Mouse (Mus musculus) CH12.LX (cell line): ENCODE results near the gene Ralbp1. TPM values are rescaled to one million over a fixed set of nuclear protein-coding genes. Genes with fewer than 3 reads are reported as not detected.

Experiments used
- DNase-seq: peaks from one replicate; pipeline ENCODE4 v3.0.0-alpha.2; 2013; ENCODE audit errors: extremely low read depth
- H3K27ac ChIP-seq: 2 replicates; pipeline ENCODE4 v1.5.1; 2012; ENCODE audit warnings: low read depth, mild to moderate bottlenecking, control low read depth, moderate library complexity; ENCODE audit not compliant: insufficient read depth
- H3K27me3 ChIP-seq: replicated peaks from 2 replicates; pipeline ENCODE3; 2012; ENCODE audit warnings: inconsistent platforms
- H3K36me3 ChIP-seq, 2 experiments: replicated peaks in 1 of 2; 2 replicates each; pipeline versions ENCODE3 to v1.6.1; 2012; ENCODE audit warnings: inconsistent platforms in 1 of 2, low read length in 1 of 2, mild to moderate bottlenecking in 1 of 2, mixed read lengths in 1 of 2, moderate library complexity in 1 of 2; ENCODE audit not compliant: control insufficient read depth in 1 of 2, insufficient read depth in 1 of 2
- H3K4me1 ChIP-seq, 2 experiments: 2 replicates each; pipeline ENCODE4 v1.6.1; 2012; ENCODE audit warnings: inconsistent platforms in 1 of 2, moderate library complexity in 1 of 2; ENCODE audit not compliant: insufficient read depth in 2 of 2, control insufficient read depth in 1 of 2
- H3K4me2 ChIP-seq: 2 replicates; pipeline ENCODE4 v1.6.1; 2012; ENCODE audit warnings: low read depth, mild to moderate bottlenecking, control low read depth; ENCODE audit not compliant: poor library complexity, insufficient read depth, severe bottlenecking
- H3K4me3 ChIP-seq, 3 experiments: fragments of 150-350 bp in 1 of 3; sonication (generic) in 1 of 3; replicated peaks in 1 of 3; 2 replicates each; pipeline versions ENCODE3 to v1.5.1; 2011 to 2012; ENCODE audit warnings: low read depth in 2 of 3, low read length in 2 of 3, mild to moderate bottlenecking in 2 of 3, moderate library complexity in 2 of 3, control low read depth in 1 of 3, improper control_type of control experiment in 1 of 3, inconsistent platforms in 1 of 3, mixed read lengths in 1 of 3; ENCODE audit not compliant: poor library complexity in 1 of 3
- H3K79me2 ChIP-seq: replicated peaks from 2 replicates; pipeline ENCODE4 v1.6.1; 2012; ENCODE audit warnings: mild to moderate bottlenecking, moderate library complexity; ENCODE audit not compliant: control insufficient read depth, poor library complexity, insufficient read depth, severe bottlenecking; ENCODE audit errors: extremely low read depth
- H3K9ac ChIP-seq: 2 replicates; pipeline ENCODE4 v1.6.1; 2012; ENCODE audit warnings: low read depth, mild to moderate bottlenecking, control low read depth, moderate library complexity; ENCODE audit not compliant: insufficient read depth
- H3K9me3 ChIP-seq: replicated peaks from 2 replicates; pipeline ENCODE3; 2012; ENCODE audit warnings: low read length, inconsistent platforms, mixed read lengths
- BHLHE40 ChIP-seq: IDR thresholded peaks from 2 replicates; pipeline ENCODE4 v1.6.1; 2011; ENCODE audit warnings: mild to moderate bottlenecking, low read depth, low read length, improper control_type of control experiment
- CHD1 ChIP-seq: IDR thresholded peaks from 2 replicates; pipeline ENCODE4 v1.6.1; 2012; ENCODE audit warnings: low read depth, low read length, improper control_type of control experiment, inconsistent platforms
- CHD2 ChIP-seq: IDR thresholded peaks from 2 replicates; pipeline ENCODE4 v1.6.1; 2011; ENCODE audit warnings: low read length, improper control_type of control experiment
- CTCF ChIP-seq, 2 experiments: IDR thresholded peaks in 1 of 2; conservative IDR thresholded peaks in 1 of 2; 2 replicates each; pipeline ENCODE4 v1.5.1; 2011 to 2012; ENCODE audit warnings: low read depth in 2 of 2, low read length in 2 of 2, improper control_type of control experiment in 1 of 2, inconsistent platforms in 1 of 2, mild to moderate bottlenecking in 1 of 2, moderate library complexity in 1 of 2
- E2F4 ChIP-seq: IDR thresholded peaks from 2 replicates; pipeline ENCODE4 v1.6.1; 2011; ENCODE audit warnings: low read depth, low read length, improper control_type of control experiment; ENCODE audit not compliant: insufficient replicate concordance
- ELF1 ChIP-seq: IDR thresholded peaks from 2 replicates; pipeline ENCODE4 v1.6.1; 2014; ENCODE audit warnings: low read depth, mild to moderate bottlenecking, inconsistent platforms, low read length, improper control_type of control experiment
- JUN ChIP-seq: IDR thresholded peaks from 2 replicates; pipeline ENCODE4 v1.6.1; 2011; ENCODE audit warnings: low read depth, mild to moderate bottlenecking, low read length, improper control_type of control experiment, moderate library complexity; ENCODE audit not compliant: insufficient read depth
- JUND ChIP-seq: conservative IDR thresholded peaks from 2 replicates; pipeline ENCODE4 v1.6.1; 2011; ENCODE audit warnings: low read depth, low read length, improper control_type of control experiment
- KAT2A ChIP-seq: IDR thresholded peaks from 2 replicates; pipeline ENCODE4 v1.6.1; 2012; ENCODE audit warnings: low read length, improper control_type of control experiment, inconsistent platforms; ENCODE audit not compliant: insufficient replicate concordance
- MAFK ChIP-seq: IDR thresholded peaks from 2 replicates; pipeline ENCODE4 v1.6.1; 2011; ENCODE audit warnings: low read length, improper control_type of control experiment; ENCODE audit not compliant: insufficient replicate concordance
- MXI1 ChIP-seq: IDR thresholded peaks from 2 replicates; pipeline ENCODE4 v1.6.1; 2011; ENCODE audit warnings: mild to moderate bottlenecking, low read depth, low read length, improper control_type of control experiment
- MYC ChIP-seq: IDR thresholded peaks from 2 replicates; pipeline ENCODE4 v1.6.1; 2011; ENCODE audit warnings: low read depth, mild to moderate bottlenecking, improper control_type of control experiment, low read length
- NELFE ChIP-seq: IDR thresholded peaks from 2 replicates; pipeline ENCODE4 v1.6.1; 2011; ENCODE audit warnings: low read depth, low read length, improper control_type of control experiment
- PAX5 ChIP-seq: IDR thresholded peaks from 2 replicates; pipeline ENCODE4 v1.6.1; 2012; ENCODE audit warnings: low read length, inconsistent platforms, mixed read lengths
- POLR2AphosphoS2 ChIP-seq: IDR thresholded peaks from 2 replicates; pipeline ENCODE4 v1.6.1; 2011; ENCODE audit warnings: low read depth, low read length, improper control_type of control experiment
- RCOR1 ChIP-seq: conservative IDR thresholded peaks from 2 replicates; pipeline ENCODE4 v1.6.1; 2012; ENCODE audit warnings: low read depth, mild to moderate bottlenecking, inconsistent platforms, low read length, improper control_type of control experiment
- TBP ChIP-seq: conservative IDR thresholded peaks from 2 replicates; pipeline ENCODE4 v1.6.1; 2011; ENCODE audit warnings: low read depth, low read length, improper control_type of control experiment
- UBTF ChIP-seq: IDR thresholded peaks from 2 replicates; pipeline ENCODE4 v1.6.1; 2012; ENCODE audit warnings: low read depth, mild to moderate bottlenecking, inconsistent platforms, low read length, improper control_type of control experiment, moderate library complexity
- USF1 ChIP-seq: IDR thresholded peaks from 2 replicates; pipeline ENCODE4 v1.6.1; 2014; ENCODE audit warnings: low read depth, mild to moderate bottlenecking, inconsistent platforms, low read length, improper control_type of control experiment
- USF2 ChIP-seq: conservative IDR thresholded peaks from 2 replicates; pipeline ENCODE4 v1.6.1; 2011; ENCODE audit warnings: low read depth, low read length, improper control_type of control experiment
- ZC3H11A ChIP-seq: IDR thresholded peaks from 2 replicates; pipeline ENCODE4 v1.6.1; 2012; ENCODE audit warnings: low read depth, mild to moderate bottlenecking, inconsistent platforms, low read length, improper control_type of control experiment
- ZKSCAN1 ChIP-seq: IDR thresholded peaks from 2 replicates; pipeline ENCODE4 v1.6.1; 2012; ENCODE audit warnings: low read depth, inconsistent platforms, low read length, improper control_type of control experiment, borderline replicate concordance
- dilution Hi-C: fragments of 300-500 bp; cut with MboI; formaldehyde crosslinking; loops from 2 replicates; pipeline ENCODE4 v1.14.3; 2020; ENCODE audit warnings: low sequenced_read_pairs; ENCODE audit not compliant: extremely low pct_unique_long_range_greater_than_20kb, extremely low pct_ligation_motif_present
- in situ Hi-C: fragments of 300-500 bp; cut with MboI; formaldehyde crosslinking; loops from 3 replicates; pipeline ENCODE4 v1.14.3; 2019; ENCODE audit warnings: low sequenced_read_pairs, low pct_ligation_motif_present, low pct_unique_long_range_greater_than_20kb, mixed read lengths
- polyA plus RNA-seq: library from polyadenylated mRNA; unstranded; fragments of >175 nt; gene quantifications from 2 replicates; pipeline ENCODE4 v1.2.1, GENCODE M21; 2012; ENCODE audit warnings: low read depth; ENCODE audit not compliant: insufficient read length
- total RNA-seq, 2 experiments: library from RNA; depleted of rRNA; stranded (reverse); fragments of 300-350 nt in 1 of 2; fragments of >200 nt in 1 of 2; gene quantifications; 2 replicates each; pipeline ENCODE4 v1.2.3; 2012 to 2014

Gene Ralbp1
- total and polyA plus RNA-seq, 3 experiments = 25.3 to 27.2 (median 26.5) TPM

GRCm38 (mm10) chr17:65805966-65806365 is 79.6 kb downstream of the Ralbp1 start:
- Histone ChIP-seq H3K4me3 (no peak overlapping the region), H3K4me1 (peaks cover 0 to 15% of the 10 kb centered on the region in 2 experiments; a peak in 2 of 4 replicates), H3K79me2 (0 out of 2 replicates have a peak, but pooled peaks cover 7% of the 10 kb centered on the region), H3K9me3 (no peaks in the 10 kb centered on the region), H3K9ac (no peak overlapping the region), H3K27me3 (no peaks in the 10 kb centered on the region), H3K36me3 (peaks cover 16 to 56% of the 10 kb centered on the region in 2 experiments), H3K4me2 (no peak overlapping the region), H3K27ac (no peak overlapping the region)
- dilution Hi-C loops = no loop called here
- TF ChIP-seq TBP (no peak), KAT2A (no peak), UBTF (no peak)
- in situ Hi-C loops = no loop called here
- DNase-seq = no peak

GRCm38 (mm10) chr17:65802026-65802425 is 83.6 kb downstream of the Ralbp1 start:
- peaks cover 3 to 48% of the 10 kb centered on the region in 2 experiments; a peak in 3 of 4 replicates for H3K4me1 ChIP-seq
- in situ Hi-C loops = no loop called here
- no peak overlapping the region for H3K27ac ChIP-seq
- H3K9ac ChIP-seq = no peak overlapping the region
- no peaks in the 10 kb centered on the region for H3K27me3 ChIP-seq
- TF ChIP-seq JUND (no peak), KAT2A (no peak), USF1 (no peak), E2F4 (no peak)
- H3K9me3 ChIP-seq = no peaks in the 10 kb centered on the region
- DNase-seq = no peak
- peaks cover 9 to 37% of the 10 kb centered on the region in 2 experiments for H3K36me3 ChIP-seq
- H3K4me2 ChIP-seq = no peak overlapping the region
- H3K4me3 ChIP-seq = no peak overlapping the region
- dilution Hi-C loops = no loop called here
- H3K79me2 ChIP-seq = peaks cover 16% of the 10 kb centered on the region

DNA sequence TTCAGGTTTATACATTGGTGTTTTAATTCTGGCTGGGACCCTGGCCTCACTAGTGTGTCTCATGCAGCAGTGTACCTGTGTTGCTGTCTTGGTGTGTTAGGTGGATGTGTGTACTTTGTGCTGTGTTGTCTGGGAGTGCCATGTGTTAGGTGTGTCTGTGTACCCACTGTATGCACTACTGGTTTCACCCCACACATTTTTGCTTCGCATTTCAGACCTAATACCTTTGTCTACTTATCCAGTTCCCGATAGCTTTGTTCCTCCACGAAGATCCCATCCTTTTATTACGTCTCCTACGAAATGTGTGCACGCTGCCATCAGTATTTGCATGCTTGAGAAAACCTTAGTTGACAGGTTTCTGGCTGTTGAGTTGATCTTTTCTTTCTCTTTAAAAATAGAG is 85.1 kb downstream of the Ralbp1 start:
- H3K79me2 ChIP-seq = peaks cover 20% of the 10 kb centered on the region
- in situ Hi-C loops (no loop called here), dilution Hi-C loops (no loop called here)
- H3K36me3 ChIP-seq = peaks cover 9 to 28% of the 10 kb centered on the region in 2 experiments
- H3K4me3 ChIP-seq = no peak overlapping the region
- no peak overlapping the region for H3K9ac ChIP-seq
- no peak for DNase-seq
- no peaks in the 10 kb centered on the region for H3K27me3 ChIP-seq
- H3K4me1 ChIP-seq = peaks cover 3 to 48% of the 10 kb centered on the region in 2 experiments; a peak in 3 of 4 replicates
- no peaks in the 10 kb centered on the region for H3K9me3 ChIP-seq
- H3K27ac ChIP-seq = no peak overlapping the region
- TF ChIP-seq CHD1 (no peak), NELFE (no peak), CHD2 (no peak), JUN (no peak), PAX5 (no peak), JUND (no peak), MAFK (no peak), CTCF (conservative IDR thresholded peaks at IDR 0.05 in 1 of 2, IDR thresholded peaks at IDR 0.05 in 1 of 2; ENCODE audit: low read depth in 2 of 2, low read length in 2 of 2) (no peak), USF2 (no peak), ELF1 (no peak), UBTF (no peak), MYC (no peak), BHLHE40 (no peak), ZKSCAN1 (no peak), ZC3H11A (no peak), POLR2AphosphoS2 (no peak), MXI1 (no peak), RCOR1 (no peak)
- H3K4me2 ChIP-seq = no peak overlapping the region
